Comparison of ENCODE assay signal across 8 mouse cellular contexts in the genomic region with DNA sequence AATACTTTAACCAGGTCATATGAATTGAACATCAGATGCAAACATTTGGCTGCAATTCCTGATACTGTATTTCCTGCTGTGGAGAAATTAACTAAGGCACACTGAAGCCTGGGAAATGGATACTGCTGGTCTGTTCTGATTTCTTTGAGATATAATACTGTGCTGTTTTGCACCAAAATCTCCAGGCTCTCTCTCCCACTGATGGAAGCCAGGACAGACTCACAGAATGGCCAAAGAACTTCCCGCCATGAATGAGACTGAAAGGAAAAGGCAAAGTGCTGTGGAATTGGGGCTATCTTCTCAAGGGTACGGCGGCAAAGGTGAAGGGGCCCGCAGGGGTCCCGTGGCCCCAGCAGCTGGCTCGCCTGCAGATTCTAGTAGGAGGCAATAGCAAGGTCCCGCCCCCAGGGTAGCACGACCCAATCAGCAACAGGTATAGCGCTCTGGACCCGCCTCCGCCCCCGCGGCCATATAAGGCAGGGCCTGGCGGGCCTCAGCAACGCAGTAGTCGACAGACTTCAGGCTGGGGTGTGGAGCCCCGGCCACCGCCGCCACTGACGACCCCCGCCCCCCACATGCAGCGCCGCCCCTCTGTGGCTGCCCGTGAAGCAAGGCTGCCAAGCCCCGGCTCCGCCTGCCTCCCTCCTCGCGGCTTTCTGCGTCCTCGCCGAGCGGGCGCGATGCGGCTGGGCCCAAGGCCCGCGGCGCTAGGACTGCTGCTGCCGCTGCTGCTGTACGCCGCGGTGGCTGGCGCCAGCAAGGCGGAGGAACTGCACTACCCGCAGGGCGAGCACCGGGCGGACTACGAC. TPM values are rescaled to one million over a fixed set of nuclear protein-coding genes. Genes with fewer than 3 reads are reported as not detected.
DNase-seq lines count a peak whose midpoint lies in the region; ATAC-seq lines count a peak whose summit lies in the region.

A gene (plus strand): TSS at position 474 of the 809 bp plus-strand sequence.

- peaks cover 25% of the 10 kb centered on the region for H3K36me3 ChIP-seq in hindbrain, embryonic 14.5 days (replicated peaks; ENCODE audit: control insufficient read depth, insufficient read depth)

- H3K4me3 ChIP-seq in hindbrain, embryonic 14.5 days (replicated peaks; ENCODE audit: low read length) = peak within 1 kb of the TSS; percentile 74

- ATAC-seq in hindbrain, embryonic 14.5 days (ENCODE audit: low FRiP score) = peak; percentile 100

- no peaks in the 10 kb centered on the region for H3K9me3 ChIP-seq in hindbrain, embryonic 14.5 days (ENCODE audit: control insufficient read depth, low read length)

- peak; percentile 95 for DNase-seq in R1 (ENCODE audit: low read depth, low spot score)
- DNase-seq in cerebellum, postnatal 25 days = peak; percentile 97 to 98
- DNase-seq in frontal cortex, postnatal 25 days (ENCODE audit: low spot score in 2 of 2) = peak; percentile 91 to 92
- peak; percentile 92 for DNase-seq in hindbrain, embryonic 14.5 days (ENCODE audit: low spot score)
- DNase-seq in layer of hippocampus, postnatal 36 days = peak; percentile 95
- DNase-seq in lung, postnatal 36 days = peak; percentile 97
- peak; percentile 97 for DNase-seq in retina, postnatal 1 day
- peak; percentile 94 to 98 for DNase-seq in urinary bladder, adult 18-20 months (ENCODE audit: low spot score in 2 of 2)

- H3K27ac ChIP-seq in hindbrain, embryonic 14.5 days = peak within 1 kb of the TSS; percentile 97

- no peaks in the 10 kb centered on the region for H3K27me3 ChIP-seq in hindbrain, embryonic 14.5 days (ENCODE audit: control insufficient read depth, insufficient read depth, low read length)

- peak within 1 kb of the TSS; percentile 88 for H3K9ac ChIP-seq in hindbrain, embryonic 14.5 days

- H3K4me1 ChIP-seq in hindbrain, embryonic 14.5 days (replicated peaks; ENCODE audit: control insufficient read depth, insufficient read depth, low read length) = peaks cover 20% of the 10 kb centered on the region

- WGBS in hindbrain, embryonic 14.5 days = under 1% methylated on average over 46 of the region's 49 CpGs

- H3K4me2 ChIP-seq in hindbrain, embryonic 14.5 days (replicated peaks) = peak within 1 kb of the TSS; percentile 93

RNA-seq across cellular contexts. Expression of the gene that starts here (rescaled TPM):
- polyA plus RNA-seq in hindbrain, embryonic 14.5 days (2014; fragmentation: Nextera tagmentation; extraction: Ambion mirVana) = 265 and 297 TPM in 2 replicates
- 10 to 100 TPM; 90.4 to 99.0 TPM for total RNA-seq in layer of hippocampus, postnatal 36 days (2021)

Comparison
In these comparisons a context has a peak if more than half of its experiments do, and no peak if none do; other contexts are left out.
1. Peak in every context shown above with its lines: DNase-seq, ATAC-seq, H3K4me3 ChIP-seq and H3K27ac ChIP-seq.